Mouse (Mus musculus): ENCODE measurements around the gene Plxna3. TPM values are rescaled to one million over a fixed set of nuclear protein-coding genes. Genes with fewer than 3 reads are reported as not detected.
A peak's percentile ranks its signal among the peaks of the same experiment; 100 is the strongest.
"Not testable (repeated sequence)": the region's sequence is repeated elsewhere in the genome, so short reads cannot be mapped to it uniquely, and the experiment has no call there.

Gene Plxna3
- total RNA-seq (2021): 1 to 10 TPM in 1 of 2 experiments, under 1 TPM in 1; 0.81 to 1.1 TPM

DNA sequence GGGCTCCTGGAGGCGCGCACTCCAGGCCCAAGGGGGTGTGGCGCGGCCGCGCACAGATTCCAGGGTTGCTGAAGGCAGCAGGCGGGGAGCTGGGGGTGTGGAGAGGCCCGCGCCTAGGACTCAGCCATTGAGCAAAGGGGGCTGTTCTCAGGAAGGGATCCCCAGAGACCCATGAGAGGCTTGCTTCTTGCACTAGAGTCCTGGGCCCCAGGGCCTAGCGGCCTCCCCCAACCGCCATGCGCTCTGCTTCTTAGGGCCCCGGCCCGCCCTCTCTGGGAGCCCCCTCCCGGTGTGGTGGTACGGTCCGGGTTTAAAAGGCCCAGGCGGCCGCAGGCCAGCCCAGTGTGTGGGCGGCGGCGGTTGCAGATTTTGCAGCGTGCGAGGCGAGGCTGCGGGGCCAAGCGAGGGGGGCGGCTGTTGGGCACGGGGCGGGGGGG, at the start of gene Plxna3:
Gene Plxna3 (plus strand): TSS at position 342 of the 437 bp plus-strand sequence.
- intact Hi-C loops (cut with DNase I): no loop called here
- DNase-seq (ENCODE audit: low spot score): peak; percentile 49

DNA sequence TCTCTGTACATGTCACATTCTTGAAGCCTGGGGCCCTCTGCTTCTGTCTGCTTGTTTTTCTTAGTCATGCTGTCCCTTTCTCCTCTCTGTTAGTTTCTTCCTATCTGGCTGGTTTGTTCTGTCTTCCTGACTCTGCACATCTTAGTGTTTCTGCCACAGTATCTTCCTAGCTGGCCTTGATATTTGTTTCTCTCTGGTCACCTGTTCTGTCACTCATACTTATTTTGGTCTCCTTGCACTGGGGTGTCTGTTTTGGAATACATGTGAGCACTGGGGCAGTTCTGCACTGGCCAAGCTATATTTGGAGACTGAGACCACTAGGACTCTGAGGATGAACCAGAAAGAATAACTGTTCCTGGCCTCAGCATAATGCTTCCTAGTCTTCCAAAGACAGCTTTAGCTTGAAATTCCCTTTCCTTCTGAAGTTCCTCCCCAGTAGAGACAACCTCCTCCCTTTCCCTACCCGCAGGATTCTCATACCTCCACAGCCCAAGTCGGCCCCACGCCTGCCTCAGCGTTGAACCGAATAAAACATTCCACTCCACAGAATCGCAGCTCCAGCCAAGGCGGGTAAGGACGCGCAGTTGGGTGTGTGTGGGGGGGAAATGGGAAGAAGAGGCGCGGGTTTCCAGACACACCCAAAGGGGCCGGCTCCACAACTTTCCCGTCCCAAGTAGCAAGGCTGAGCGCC, 47.7 kb upstream of the Plxna3 start:
- no peak for DNase-seq (ENCODE audit: low spot score)
- intact Hi-C loops (cut with DNase I): no loop called here

DNA sequence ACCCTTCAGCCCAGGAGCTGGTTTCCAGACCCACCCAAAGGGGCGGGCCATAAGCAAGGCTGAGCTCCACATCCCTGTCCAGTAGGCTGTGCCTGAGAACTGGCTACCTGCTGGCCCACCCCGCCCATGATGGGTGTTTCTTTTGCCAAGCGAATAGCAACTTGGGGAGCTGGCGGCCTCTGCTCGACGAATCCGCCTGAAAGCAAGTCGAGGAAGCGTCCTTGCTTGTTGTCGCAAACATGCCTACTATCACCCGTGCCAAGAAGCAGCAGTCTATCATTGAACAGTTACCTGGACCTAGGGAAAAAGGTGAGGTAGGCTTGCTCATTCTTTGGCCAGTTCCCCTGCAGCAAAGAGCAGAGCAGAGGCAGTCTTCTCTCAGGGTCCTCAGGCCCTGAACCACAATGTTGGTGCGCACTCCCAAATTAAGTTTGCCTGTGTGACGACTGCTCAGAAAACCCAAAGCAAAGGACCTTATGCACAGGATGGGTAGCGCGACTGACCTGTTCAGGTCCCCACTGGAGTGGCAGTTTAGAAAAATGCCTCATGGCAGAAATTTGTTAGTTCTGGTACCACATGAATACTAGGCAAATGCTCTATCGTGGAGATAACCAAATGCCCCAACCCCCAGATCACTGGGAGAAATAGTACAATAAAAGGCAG, 47.0 kb upstream of the Plxna3 start, which contains the start of the genes Taz and Dnase1l1:
Gene Taz (plus strand): TSS at position 181 of the 663 bp plus-strand sequence.
Gene Dnase1l1 (minus strand): TSS at position 606 of the 663 bp plus-strand sequence.
- intact Hi-C loops (cut with DNase I): no loop called here

DNA sequence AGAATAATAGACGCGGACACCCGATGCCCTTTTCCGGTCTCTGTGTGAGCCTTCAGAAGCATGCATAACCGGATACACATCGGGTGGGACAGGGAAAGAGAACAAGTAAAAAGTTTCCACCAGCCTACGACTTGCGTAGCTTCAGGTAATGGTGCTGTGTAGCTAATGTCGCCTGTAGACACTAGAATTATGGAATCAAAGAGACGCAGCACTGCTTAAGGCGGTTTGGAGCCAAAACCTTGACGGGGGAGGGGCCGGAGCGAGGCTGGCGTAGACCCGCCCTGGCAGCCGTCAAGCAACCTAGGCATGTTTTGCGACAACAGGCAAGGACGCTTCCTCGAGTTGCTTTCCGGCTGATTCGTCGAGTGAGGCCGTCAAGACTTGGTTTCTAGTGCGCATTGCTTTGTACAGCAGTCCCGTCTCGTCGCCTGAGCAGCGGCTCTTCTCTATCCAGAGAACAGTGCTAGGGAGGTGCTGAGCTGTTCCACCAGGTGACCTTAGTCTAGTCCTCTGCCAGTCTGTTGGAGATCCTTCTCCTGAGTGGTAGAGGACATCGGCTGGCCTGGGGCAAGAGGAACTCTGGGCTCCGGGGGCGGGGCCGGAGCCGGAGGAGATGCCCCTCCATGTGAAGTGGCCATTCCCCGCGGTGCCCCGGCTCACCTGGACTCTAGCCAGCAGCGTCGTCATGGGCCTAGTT, 46.3 kb upstream of the Plxna3 start:
- intact Hi-C loops (cut with DNase I): no loop called here
- DNase-seq (ENCODE audit: low spot score): peak; percentile 75

More for the DNA sequence above, 47.0 kb upstream of the Plxna3 start, which contains the start of the genes Taz and Dnase1l1:
- DNase-seq (ENCODE audit: low spot score): peak; percentile 81

DNA sequence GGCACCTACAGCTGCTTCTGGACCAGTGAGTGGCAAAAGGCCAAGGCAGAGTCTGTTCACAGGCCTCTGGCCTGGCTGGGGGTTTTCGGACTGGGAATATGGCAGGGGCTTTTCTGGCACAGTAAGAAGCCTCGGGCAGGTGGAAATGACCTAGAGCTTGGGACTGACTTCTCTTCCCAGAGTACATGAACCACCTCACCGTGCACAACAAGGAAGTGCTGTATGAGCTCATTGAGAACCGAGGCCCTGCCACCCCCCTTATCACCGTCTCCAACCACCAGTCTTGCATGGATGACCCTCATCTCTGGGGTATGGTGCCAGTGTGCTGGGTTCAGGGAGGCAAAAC, 45.8 kb upstream of the Plxna3 start:
- DNase-seq (ENCODE audit: low spot score): no peak
- intact Hi-C loops (cut with DNase I): no loop called here

DNA sequence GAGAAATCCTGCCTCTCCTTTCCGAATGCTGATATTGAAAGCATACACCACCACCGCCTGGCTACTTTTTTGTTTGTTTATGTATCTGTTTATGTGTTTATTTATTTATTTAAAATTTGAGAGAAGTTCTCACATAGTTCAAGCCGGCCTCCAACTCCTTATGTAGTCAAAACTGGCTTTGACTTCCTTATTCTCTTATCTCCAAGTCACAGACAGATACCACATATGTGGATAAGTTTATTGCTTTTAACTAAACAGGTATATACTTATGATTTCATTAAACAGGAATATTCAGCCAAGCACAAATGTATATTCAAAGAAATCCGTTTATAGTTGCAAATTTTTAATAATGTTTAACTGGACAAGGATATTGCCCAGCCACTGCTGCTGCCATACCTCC, 35.4 kb upstream of the Plxna3 start:
- intact Hi-C loops (cut with DNase I): no loop called here
- DNase-seq (ENCODE audit: low spot score): no peak

DNA sequence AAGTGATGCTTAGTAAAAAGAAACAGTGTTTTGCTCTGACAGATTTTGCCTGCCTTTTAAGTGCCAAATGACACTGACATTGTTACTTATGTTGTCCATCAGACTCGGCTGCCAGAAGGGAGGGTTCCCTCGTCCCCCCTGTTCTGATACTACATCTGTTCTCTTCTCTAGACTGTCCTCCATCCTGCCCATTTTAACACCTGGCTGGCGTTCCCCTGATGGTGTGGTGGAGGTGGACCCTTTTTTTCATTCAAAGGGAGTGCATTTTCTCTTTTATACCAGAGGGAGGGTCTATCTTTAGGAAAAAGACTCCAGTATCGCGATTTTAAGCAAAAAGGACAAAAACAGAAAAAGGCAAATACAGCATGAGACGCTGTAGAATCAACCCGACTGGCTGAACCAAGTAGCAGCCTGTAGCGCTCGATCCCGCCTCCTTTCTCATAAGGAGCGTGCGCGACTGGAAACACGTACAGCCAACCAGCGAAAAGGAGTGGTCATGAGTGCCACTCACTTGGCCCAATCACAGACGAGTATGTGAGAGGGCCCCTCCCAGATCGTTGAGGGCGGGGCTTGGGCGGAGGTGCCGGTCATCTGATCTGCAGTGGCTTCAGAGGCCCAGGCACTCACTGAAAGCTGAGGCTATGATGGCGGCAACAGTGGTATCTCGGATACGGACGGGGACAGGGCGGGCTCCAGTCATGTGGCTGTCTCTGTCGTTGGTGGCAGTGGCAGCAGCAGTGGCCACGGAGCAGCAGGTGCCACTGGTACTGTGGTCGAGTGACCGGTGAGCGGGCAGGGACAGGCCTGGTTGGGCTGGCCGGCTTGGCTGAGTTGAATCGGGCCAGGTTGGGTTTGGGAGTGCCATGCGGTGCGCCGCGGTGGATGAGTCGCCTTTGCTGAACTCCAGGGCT, 32.1 kb upstream of the Plxna3 start, which contains the start of gene Atp6ap1:
Gene Atp6ap1 (plus strand): TSS at position 560 of the 911 bp plus-strand sequence.
- peak; percentile 91 for DNase-seq (ENCODE audit: low spot score)
- intact Hi-C loops (cut with DNase I): no loop called here

DNA sequence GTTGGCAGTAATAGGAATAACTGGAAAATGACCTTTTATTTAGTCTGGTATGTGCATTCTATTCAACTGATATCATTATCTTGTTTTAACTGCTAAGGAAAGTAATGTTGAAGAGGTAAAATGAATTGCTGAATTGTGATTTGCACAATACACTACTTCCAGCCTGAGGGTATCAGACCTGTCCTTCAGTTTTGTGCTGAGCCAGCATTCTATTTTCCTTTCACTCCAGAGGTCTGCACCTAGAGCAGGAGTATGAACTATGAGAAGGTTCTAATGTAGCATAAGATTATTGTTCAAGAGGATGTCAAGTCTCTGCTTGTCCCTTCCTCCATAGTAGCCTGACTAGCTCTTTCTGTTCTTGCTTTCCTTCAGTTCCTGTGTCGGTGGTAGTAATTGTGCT, 30.5 kb upstream of the Plxna3 start:
- intact Hi-C loops (cut with DNase I): no loop called here

DNA sequence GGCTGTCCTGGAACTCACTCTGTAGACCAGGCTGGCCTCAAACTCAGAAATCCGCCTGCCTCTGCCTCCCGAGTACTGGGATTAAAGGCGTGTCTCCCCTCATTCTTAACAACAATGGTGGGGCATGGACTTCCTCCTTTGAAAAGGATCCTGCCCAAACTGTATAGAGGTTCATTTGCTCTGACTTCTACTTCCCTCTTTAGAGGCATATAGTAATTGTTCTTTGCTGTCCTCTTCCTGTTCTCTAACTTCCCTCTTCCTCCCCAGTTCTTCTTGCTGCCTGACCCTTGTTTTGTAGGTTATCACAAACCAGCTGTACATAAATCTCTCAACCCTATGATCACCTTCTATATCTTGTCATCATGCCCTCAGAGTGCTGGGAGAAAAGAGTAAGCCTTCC, 29.1 kb upstream of the Plxna3 start:
- intact Hi-C loops (cut with DNase I): no loop called here
- DNase-seq (ENCODE audit: low spot score): no peak

More for the DNA sequence above, 30.5 kb upstream of the Plxna3 start:
- no peak for DNase-seq (ENCODE audit: low spot score)

DNA sequence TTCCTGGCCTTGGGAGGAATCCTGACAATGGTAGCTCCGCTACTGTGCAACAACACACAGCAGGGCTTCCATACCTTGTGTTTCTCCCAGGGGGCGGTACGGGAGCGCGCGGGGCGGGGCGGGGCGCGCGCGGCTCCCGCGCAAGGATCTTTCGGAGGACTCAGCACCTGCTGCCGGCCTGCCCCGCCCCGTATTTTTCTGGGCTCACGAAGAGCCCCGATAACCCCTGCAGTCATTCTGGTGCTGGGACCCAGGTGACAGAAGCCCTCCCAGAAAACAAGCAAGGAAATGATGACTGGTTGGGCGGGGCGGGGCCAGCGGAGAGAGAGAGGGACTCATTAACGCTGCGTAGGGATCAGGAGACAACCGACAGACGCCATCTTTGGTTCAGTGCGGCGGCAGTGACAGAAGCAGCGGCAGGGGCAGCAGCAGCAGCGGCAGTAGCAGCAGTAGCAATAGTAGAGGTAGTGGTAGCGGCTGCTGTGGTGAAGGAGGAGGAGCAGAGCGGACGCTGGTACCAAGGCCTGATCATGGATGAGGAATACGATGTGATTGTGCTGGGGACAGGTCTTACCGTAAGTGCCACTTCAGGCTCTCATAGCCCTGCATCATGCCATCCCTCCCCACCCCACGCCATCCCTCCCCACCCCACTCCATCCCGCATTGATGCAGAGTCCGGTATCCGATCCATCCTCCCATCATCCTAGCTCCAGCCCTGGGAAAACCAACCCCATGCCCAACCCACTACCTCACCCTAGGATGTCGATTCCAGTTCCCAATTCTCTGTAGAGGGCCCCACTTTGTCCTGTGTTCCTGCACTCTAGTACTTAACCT, 23.8 kb upstream of the Plxna3 start, which contains the start of gene Gdi1:
Gene Gdi1 (plus strand): TSS at position 132 of the 834 bp plus-strand sequence.
- intact Hi-C loops (cut with DNase I): loop anchor here (2.0 kb wide), 1 partner anchor 56 kb away; the partner anchor contains the start of gene Flna
- peak; percentile 57 for DNase-seq (ENCODE audit: low spot score)

DNA sequence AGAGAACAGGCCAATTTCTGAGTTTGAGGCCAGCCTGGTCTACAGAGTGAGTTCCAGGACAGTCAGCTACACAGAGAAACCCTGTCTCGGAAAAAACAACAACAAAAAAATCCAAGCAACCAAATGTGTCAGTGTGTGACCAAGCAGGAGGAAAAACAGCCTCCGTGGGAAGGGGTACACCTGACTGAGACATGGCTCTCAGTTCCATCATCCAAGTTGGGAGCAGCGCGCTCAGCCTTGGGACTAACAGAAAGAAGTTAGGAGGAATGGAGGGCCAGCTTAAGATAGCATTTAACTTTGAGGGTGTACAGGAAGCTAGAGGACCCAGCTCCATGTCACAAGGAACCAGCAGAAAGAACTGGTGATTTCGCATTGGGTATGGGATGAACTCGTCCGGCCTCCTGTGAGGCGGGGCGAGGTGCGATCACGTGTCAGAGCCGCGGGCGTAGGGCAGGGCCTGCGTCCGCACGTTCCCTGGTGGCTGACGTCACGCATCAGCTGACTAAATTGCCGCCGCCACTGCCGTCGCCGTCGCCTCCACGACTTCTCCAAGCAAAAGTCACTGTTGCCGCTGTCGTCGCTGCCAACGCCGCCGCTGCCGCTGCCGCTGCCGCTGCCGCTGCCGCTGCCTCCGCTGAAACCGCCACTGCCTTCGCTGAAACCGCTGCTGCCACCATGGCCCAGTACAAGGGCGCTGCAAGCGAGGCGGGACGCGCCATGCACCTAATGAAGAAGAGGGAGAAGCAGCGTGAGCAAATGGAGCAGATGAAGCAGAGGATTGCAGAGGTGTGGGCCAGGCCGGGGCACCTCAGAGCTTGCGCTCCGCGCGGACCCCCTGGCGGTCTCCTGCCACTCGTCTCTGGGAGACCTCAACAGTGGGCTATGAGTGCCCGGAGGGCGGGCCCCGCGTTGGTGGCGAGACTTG, 16.1 kb upstream of the Plxna3 start, which contains the start of gene Fam50a:
Gene Fam50a (plus strand): TSS at position 494 of the 925 bp plus-strand sequence.
- intact Hi-C loops (cut with DNase I): loop anchor here (5.0 kb wide), 1 partner anchor 54 kb away; no protein-coding TSS in a partner anchor
- peak; percentile 80 for DNase-seq (ENCODE audit: low spot score)

DNA sequence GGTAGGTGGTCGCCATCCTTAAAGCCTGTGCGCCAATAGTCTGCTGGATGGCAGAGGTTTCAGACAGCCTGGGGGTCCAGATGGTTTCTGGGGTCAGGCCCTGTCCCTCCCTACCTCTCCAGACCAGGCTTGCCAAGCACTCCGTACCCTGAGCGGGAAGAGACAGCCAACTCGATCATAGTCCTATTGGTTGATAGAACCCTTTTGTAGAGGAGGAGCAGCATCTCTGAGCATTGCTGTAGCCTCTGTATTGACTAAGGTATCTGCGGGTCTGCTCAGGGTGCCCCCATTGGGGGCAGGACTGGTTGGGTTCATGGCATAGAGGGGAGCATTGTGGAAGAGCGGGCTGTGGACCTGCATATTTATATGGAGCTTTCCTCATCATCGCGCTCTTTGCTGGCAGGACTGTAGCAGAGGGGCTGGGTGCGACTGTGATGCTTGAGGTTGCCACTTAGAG, 377 bp downstream of the Plxna3 start:
- intact Hi-C loops (cut with DNase I): no loop called here
- no peak for DNase-seq (ENCODE audit: low spot score)

DNA sequence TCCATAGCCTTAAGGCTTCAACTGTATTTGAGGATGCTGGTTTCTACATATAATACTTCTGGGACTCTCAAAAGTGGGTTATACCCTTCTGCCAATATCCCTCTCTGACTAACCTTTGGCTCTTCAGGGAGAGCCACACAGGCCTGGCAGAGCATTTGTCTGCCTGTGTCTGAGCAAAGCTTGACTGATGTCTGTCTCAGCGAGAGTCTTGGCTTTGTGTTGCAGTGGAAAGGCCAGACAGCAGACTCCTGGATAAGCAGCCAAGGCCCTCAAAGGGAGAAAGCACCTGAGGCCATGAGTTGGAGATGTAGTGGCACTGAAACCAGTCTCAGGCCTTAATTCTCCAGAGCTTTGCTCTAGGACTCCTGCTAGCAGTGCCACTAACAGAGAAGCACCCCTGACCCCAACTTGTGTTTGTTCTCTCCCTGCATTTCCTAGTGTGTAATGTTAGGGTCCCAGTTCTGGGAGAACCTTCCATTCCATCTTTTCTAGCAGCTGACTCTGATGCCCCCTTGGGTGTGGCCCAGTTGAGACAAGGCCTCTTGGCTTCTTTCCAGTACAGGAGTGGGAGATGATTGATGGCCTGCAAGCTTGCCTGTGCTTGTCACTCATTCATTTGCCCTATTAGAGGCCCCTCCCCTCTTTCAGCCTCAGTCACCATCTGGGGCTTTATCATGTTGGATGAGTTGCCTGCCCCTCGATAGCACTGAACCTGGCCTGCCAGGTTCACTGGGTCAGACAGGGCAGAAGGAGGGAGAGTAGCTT, 1.5 kb downstream of the Plxna3 start:
- intact Hi-C loops (cut with DNase I): no loop called here
- no peak for DNase-seq (ENCODE audit: low spot score)

DNA sequence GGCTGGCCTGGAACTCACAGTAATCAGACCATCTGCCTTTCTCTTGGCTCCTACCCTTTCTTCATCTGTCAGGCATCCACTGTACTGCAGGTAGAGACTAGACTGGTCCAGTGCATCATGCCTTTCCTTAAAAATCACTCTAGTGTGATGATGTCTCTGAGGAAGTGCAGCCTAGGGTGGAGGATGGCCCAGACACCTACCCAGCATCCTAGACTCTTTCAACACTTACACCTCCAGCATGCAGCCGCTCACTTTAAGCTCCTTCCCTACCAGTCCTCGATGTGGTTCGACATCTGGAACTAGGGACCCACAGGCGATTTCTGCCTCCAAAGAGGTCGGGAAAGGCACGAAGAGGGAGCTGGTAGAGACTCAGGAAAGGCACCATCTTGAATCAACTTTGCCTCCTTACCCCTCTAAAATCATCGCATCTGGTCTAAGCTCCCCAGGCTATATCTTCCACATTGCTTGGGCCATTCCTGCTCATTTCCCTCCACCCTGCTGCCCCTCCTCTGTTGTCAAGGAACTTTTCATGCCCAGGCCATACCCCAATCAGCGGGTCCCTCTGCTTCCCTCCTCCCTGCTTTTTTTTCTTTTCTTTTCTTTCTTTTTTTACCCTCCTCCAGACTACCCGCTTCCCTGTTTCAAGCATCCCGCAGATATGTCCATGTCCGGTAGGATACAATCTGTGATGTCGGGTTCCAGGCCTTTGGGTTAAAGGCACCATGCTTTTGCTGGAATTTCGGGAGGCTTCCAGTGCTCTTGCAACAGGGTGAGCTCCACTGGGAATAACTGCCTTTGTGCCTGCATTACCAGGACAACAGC, 24.0 kb downstream of the Plxna3 start:
- DNase-seq (ENCODE audit: low spot score): no peak
- intact Hi-C loops (cut with DNase I): no loop called here

DNA sequence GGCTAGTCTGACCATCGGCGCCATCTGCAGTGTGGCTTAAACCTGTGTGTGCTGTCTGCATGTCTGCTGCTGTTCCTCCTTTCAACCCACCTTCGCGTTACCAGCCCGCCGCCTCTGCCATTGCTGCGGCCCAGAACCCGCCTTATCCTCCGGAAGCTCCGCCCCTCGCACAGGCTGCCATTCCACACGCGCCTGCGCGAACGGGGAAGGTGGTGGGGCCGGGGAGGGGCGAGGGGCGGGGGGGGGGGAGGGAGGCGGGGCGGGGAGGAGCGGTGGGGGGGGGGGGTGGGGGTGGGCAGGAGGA, 24.6 kb downstream of the Plxna3 start, which contains the start of gene Lage3:
Gene Lage3 (minus strand): TSS at position 152 of the 304 bp plus-strand sequence.
- intact Hi-C loops (cut with DNase I): no loop called here
- DNase-seq (ENCODE audit: low spot score): peak; percentile 72

DNA sequence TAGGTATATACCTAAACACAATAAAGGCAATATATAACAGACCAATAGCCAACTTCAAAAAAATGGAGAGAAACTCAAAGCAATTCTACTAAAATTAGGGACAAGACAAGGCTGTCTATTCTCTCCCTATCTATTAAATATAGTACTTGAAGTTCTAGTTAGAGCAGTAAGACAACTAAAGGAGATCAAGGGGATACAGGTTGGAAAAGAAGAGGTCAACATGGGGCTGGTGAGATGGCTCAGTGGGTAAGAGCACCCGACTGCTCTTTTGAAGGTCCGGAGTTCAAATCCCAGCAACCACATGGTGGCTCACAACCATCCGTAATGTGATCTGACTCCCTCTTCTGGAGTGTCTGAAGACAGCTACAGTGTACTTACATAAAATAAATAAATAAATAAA, 28.2 kb downstream of the Plxna3 start:
- DNase-seq (ENCODE audit: low spot score); intact Hi-C loops (cut with DNase I): not testable (repeated sequence)
